Mouse (Mus musculus) hindbrain, embryonic 14.5 days (tissue): Measurements from ENCODE around the gene Nrxn1. TPM values are rescaled to one million over a fixed set of nuclear protein-coding genes. Genes with fewer than 3 reads are reported as not detected.
A peak's percentile ranks its signal among the peaks of the same experiment; 100 is the strongest.
"Not testable (repeated sequence)": the region's sequence is repeated elsewhere in the genome, so short reads cannot be mapped to it uniquely, and the experiment has no call there.

Source experiments
- ATAC-seq: fragments of 200-750 bp; cut with Nextera tagmentation; 2 replicates; pipeline ENCODE4 v1.8.0; 2017; ENCODE audit warnings: moderate number of reproducible peaks, mild to moderate bottlenecking, moderate TSS enrichment, moderate library complexity; ENCODE audit not compliant: low FRiP score
- DNase-seq: peaks from one replicate; pipeline ENCODE4 v3.0.0-alpha.2; 2015; ENCODE audit warnings: low spot score
- H3K27ac ChIP-seq: fragments of 300-500 bp; sonication (generic); 2 replicates; pipeline ENCODE4 v1.5.1; 2014; ENCODE audit warnings: mild to moderate bottlenecking, moderate library complexity
- H3K27me3 ChIP-seq: fragments of 300-500 bp; sonication (generic); 2 replicates; pipeline ENCODE4 v1.6.1; 2014; ENCODE audit warnings: mild to moderate bottlenecking, low read length, mixed read lengths; ENCODE audit not compliant: control insufficient read depth, insufficient read depth
- H3K36me3 ChIP-seq: fragments of 300-500 bp; sonication (generic); replicated peaks from 2 replicates; pipeline ENCODE4 v1.6.1; 2014; ENCODE audit not compliant: control insufficient read depth, insufficient read depth
- H3K4me1 ChIP-seq: fragments of 300-500 bp; sonication (generic); replicated peaks from 2 replicates; pipeline ENCODE4 v1.6.1; 2014; ENCODE audit warnings: antibody characterized with exemption, low read length, mixed read lengths; ENCODE audit not compliant: control insufficient read depth, insufficient read depth
- H3K4me2 ChIP-seq: fragments of 300-500 bp; sonication (generic); replicated peaks from 2 replicates; pipeline ENCODE4 v1.6.1; 2014; ENCODE audit warnings: mild to moderate bottlenecking, moderate library complexity
- H3K4me3 ChIP-seq: fragments of 300-500 bp; sonication (generic); replicated peaks from 2 replicates; pipeline ENCODE4 v1.5.1; 2014; ENCODE audit warnings: mild to moderate bottlenecking, low read length
- H3K9ac ChIP-seq: fragments of 300-500 bp; sonication (generic); 2 replicates; pipeline ENCODE4 v1.6.1; 2014
- H3K9me3 ChIP-seq: fragments of 300-500 bp; sonication (generic); 2 replicates; pipeline ENCODE4 v1.6.1; 2016; ENCODE audit warnings: low read length; ENCODE audit not compliant: control insufficient read depth
- WGBS: fragments of 180-500 bp; shearing (Covaris S2); extraction: QIAGEN DNeasy Blood & Tissue Kit; methylation state at CpG from one replicate; pipeline ENCODE4 v1.1.7; 2014; 5-methylcytosine and 5-hydroxymethylcytosine counted together
- polyA plus RNA-seq: library from polyadenylated mRNA; unstranded; fragments of >200 nt; fragmentation: Nextera tagmentation; extraction: Ambion mirVana; gene quantifications from 2 replicates; pipeline ENCODE4 v1.2.1, GENCODE M21; 2014

Gene Nrxn1
- polyA plus RNA-seq, 1 experiment from 2014 or later = 210 TPM

DNA sequence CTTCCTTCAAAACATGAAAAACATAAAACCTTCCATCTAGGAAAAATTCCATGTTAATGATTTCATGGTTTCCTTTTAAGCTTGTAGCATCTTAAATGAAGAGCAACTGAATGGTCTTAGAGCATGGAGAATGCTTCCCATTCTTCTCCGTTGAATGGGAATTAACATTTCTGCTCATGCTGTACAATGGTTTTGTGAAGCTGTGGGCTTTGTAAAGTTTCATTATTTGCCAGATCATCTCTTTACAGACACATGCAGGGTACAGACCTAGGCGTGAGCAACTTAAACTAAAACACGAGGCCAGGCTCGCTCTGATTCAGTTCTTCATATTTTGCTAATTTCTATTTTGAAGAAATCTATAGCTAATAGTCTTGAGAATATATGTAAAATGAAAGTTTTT lies 546.1 kb downstream of the Nrxn1 start:
- Histone ChIP-seq H3K4me1 (no peaks in the 10 kb centered on the region), H3K4me2 (no peak overlapping the region), H3K27ac (no peak overlapping the region), H3K9ac (no peak overlapping the region), H3K4me3 (no peak overlapping the region), H3K27me3 (no peaks in the 10 kb centered on the region), H3K9me3 (no peaks in the 10 kb centered on the region), H3K36me3 (no peaks in the 10 kb centered on the region)
- ATAC-seq (no peak), DNase-seq (no peak)
- WGBS = 26% methylated on average over 4 of the region's 4 CpGs

DNA sequence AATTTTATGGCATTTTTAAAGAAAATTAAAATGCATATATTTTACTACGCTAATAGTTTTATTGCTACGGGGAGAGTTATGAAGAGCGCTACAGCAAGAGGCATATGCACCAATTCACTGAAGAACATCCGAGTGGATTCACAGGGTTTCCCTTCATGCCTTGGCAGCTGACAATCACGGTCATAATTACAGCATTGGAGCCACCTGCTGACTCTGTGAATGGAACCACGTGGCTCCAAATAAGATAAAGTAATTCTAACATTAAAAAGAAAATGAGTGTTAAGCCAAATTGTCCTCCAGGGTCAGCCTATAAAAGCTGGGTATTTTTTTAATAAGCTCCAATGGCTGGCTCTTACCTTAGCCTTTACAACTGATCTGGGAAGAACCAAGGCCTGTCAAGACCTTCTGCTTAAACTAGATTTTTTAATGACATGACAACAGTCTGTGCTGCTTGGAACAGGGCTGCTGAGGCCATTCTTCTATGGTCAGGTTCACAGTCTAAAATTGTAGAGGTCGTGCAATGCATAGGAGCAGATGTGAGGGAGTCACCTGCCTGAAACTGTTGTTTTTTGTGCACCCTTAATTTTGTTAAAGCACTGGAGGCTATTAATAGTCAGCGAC lies 548.1 kb downstream of the Nrxn1 start:
- no peak overlapping the region for H3K4me2 ChIP-seq
- no peaks in the 10 kb centered on the region for H3K27me3 ChIP-seq
- WGBS = 52% methylated on average over 8 of the region's 8 CpGs
- H3K9me3 ChIP-seq = no peaks in the 10 kb centered on the region
- H3K27ac ChIP-seq = peak overlapping the region; percentile 38; the same call in 1 of the 2 replicates
- H3K4me1 ChIP-seq = no peaks in the 10 kb centered on the region
- H3K36me3 ChIP-seq = no peaks in the 10 kb centered on the region
- H3K4me3 ChIP-seq = no peak overlapping the region
- ATAC-seq (0 out of 2 replicates have a peak, but pooled peaks have one; percentile 48), DNase-seq (no peak)
- no peak overlapping the region for H3K9ac ChIP-seq

DNA sequence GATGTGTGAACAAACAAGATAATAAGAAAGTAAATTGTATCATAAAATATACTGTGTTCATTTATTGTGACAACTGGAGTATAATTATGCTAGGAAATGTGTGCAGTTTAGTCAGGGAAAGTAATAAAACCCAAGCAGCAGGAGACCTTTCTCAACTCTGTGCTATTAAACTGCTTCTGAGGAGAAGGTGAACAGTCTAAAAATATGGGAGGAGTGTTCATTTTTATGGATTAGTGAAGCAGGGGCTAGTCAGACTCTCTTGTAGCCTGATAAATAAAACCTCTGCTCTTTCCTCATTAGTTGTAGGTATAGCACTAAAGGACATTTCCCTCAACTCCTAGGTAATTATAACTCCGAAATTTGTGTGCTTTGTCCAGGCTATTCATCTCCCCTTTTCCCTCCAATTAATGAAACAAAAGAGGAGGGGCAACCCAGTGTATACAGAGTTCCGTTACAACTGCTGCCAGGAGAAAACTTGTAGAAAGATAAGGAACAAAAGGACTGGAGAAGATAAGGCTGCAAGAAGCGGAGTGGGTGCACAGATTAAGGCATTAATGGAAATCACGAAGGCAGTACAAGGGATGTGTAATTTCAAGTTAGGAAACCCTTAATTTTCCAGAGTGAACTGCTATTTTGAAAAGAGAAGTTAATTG lies 548.8 kb downstream of the Nrxn1 start:
- 48% methylated on average over 4 of the region's 4 CpGs for WGBS

DNA sequence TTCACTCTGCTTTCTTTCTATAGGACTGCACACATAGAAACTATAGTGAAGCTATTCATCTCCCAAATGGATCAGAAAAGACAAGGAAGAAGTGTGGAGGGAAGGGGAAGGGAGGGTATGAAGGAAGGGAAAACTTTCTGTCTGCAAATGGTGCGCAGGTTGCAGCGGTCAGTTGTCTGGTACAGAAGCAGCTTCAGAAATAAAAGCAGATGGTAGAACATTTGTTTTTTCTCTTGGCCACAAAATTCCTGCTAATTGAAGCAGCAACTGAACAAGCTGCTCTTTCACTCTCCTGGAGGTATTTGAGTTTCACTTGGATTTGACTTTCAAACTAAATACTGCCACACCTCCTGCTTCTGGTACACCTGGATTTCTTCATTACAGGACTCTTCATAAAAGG lies 561.4 kb downstream of the Nrxn1 start:
- Histone ChIP-seq H3K27ac (no peak overlapping the region), H3K4me1 (no peaks in the 10 kb centered on the region), H3K9ac (no peak overlapping the region), H3K4me3 (no peak overlapping the region), H3K27me3 (no peaks in the 10 kb centered on the region), H3K4me2 (no peak overlapping the region), H3K36me3 (no peaks in the 10 kb centered on the region), H3K9me3 (no peaks in the 10 kb centered on the region)
- no peak for ATAC-seq
- DNase-seq = no peak
- 95% methylated on average over 2 of the region's 2 CpGs for WGBS

More for the DNA sequence above, 548.8 kb downstream of the Nrxn1 start:
- Histone ChIP-seq H3K27ac (0 out of 2 replicates have a peak overlapping the region, but pooled peaks have one; percentile 43), H3K4me2 (no peak overlapping the region), H3K9ac (no peak overlapping the region), H3K4me1 (no peaks in the 10 kb centered on the region), H3K9me3 (no peaks in the 10 kb centered on the region), H3K36me3 (no peaks in the 10 kb centered on the region), H3K4me3 (no peak overlapping the region), H3K27me3 (no peaks in the 10 kb centered on the region)
- no peak for DNase-seq
- 0 out of 2 replicates have a peak, but pooled peaks have one; percentile 24 for ATAC-seq

GRCm38 (mm10) chr17:90506026-90506425 lies 586.8 kb downstream of the Nrxn1 start:
- H3K4me3 ChIP-seq = no peak overlapping the region
- DNase-seq = no peak
- no peak overlapping the region for H3K9ac ChIP-seq
- H3K4me2 ChIP-seq = no peak overlapping the region
- H3K36me3 ChIP-seq = no peaks in the 10 kb centered on the region
- no peak overlapping the region for H3K27ac ChIP-seq
- H3K27me3 ChIP-seq = no peaks in the 10 kb centered on the region
- H3K4me1 ChIP-seq = no peaks in the 10 kb centered on the region
- ATAC-seq = no peak
- 68% methylated on average over 2 of the region's 2 CpGs for WGBS
- no peaks in the 10 kb centered on the region for H3K9me3 ChIP-seq

DNA sequence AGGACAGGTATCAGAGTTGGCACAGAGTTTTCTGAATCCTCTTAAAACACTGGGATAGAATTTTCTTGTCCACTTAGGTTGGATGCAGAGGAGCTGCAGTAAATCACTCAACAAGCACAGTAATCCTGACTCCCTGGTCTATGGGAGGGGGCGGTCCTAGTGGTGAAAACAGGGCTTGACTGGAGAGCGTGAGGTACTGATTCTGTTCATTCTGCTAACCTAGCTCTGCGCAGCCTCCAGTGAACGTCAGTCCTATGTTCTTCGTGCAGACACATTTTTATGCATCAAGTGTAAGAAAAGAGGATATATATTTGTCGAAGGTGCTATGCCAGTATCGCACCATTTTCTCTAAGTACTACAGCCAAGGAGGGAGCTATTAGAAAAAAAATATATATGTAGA lies 588.9 kb downstream of the Nrxn1 start:
- H3K9me3 ChIP-seq, H3K4me1 ChIP-seq, ATAC-seq, DNase-seq, H3K9ac ChIP-seq, H3K4me2 ChIP-seq, H3K27me3 ChIP-seq, H3K4me3 ChIP-seq, H3K36me3 ChIP-seq, H3K27ac ChIP-seq: not testable (repeated sequence)
- 79% methylated on average over 7 of the region's 7 CpGs for WGBS

DNA sequence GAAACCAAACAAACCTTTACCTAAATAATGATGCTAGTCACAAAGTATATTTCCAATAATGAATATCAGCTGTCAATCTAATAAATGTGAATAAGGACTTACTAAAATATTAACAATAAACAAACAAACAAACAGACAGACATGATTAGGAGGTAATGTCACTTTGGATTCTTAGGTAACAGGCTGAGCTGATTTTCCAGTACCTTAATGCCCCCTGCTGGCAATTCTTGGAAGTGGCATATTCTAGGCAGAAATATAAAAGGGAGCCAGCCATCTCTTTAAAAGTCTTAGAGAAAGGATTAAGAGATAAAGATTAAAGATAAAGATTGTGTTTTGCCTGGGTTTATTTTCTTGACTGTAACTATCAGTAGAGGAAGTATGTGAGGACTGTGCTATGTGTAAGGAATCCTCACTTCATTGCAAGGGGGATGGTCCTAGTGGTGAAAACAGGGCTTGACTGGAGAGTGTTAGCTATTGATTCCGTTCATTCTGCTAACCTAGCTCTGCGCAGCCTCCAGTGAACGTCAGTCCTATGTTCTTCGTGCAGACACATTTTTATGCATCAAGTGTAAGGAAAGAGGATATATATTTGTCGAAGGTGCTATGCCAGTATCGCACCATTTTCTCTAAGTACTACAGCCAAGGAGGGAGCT lies 591.7 kb downstream of the Nrxn1 start:
- no peaks in the 10 kb centered on the region for H3K9me3 ChIP-seq
- no peak overlapping the region for H3K4me3 ChIP-seq
- DNase-seq (peak; percentile 91), ATAC-seq (peak; percentile 55; the same call in 1 of the 2 replicates)
- H3K36me3 ChIP-seq = no peaks in the 10 kb centered on the region
- no peak overlapping the region for H3K4me2 ChIP-seq
- 52% methylated on average over 6 of the region's 6 CpGs for WGBS
- H3K27me3 ChIP-seq = no peaks in the 10 kb centered on the region
- H3K27ac ChIP-seq = no peak overlapping the region
- no peaks in the 10 kb centered on the region for H3K4me1 ChIP-seq
- H3K9ac ChIP-seq = no peak overlapping the region

GRCm38 (mm10) chr17:90479531-90480250 lies 613.2 kb downstream of the Nrxn1 start:
- Histone ChIP-seq H3K27ac (no peak overlapping the region), H3K9ac (no peak overlapping the region), H3K36me3 (no peaks in the 10 kb centered on the region), H3K4me2 (no peak overlapping the region), H3K27me3 (no peaks in the 10 kb centered on the region), H3K4me1 (no peaks in the 10 kb centered on the region), H3K9me3 (no peaks in the 10 kb centered on the region), H3K4me3 (no peak overlapping the region)
- ATAC-seq (no peak), DNase-seq (no peak)

GRCm38 (mm10) chr17:90456748-90457147 lies 636.1 kb downstream of the Nrxn1 start:
- DNase-seq = no peak
- H3K27ac ChIP-seq = peak overlapping the region; percentile 79
- ATAC-seq = no peak

More at GRCm38 (mm10) chr17:90456748-90457147, 636.1 kb downstream of the Nrxn1 start:
- Histone ChIP-seq H3K4me1 (0 out of 2 replicates have a peak, but pooled peaks cover 9% of the 10 kb centered on the region), H3K4me3 (peak overlapping the region; percentile 64), H3K4me2 (peak overlapping the region; percentile 56), H3K27me3 (no peaks in the 10 kb centered on the region), H3K36me3 (no peaks in the 10 kb centered on the region), H3K9me3 (no peaks in the 10 kb centered on the region), H3K9ac (no peak overlapping the region)
- 44% methylated on average over 5 of the region's 5 CpGs for WGBS
